Mouse (Mus musculus) cortical plate, adult 2 months (tissue): ENCODE data around the gene Maml3.

Source experiments
- CTCF ChIP-seq: fragments of 200-500 bp; IDR thresholded peaks from 2 replicates; pipeline ENCODE4 v1.5.1; 2011; ENCODE audit warnings: mild to moderate bottlenecking, control low read depth, low read length; ENCODE audit not compliant: insufficient read depth; ENCODE audit errors: extremely low read depth
- POLR2A ChIP-seq: fragments of 200-500 bp; IDR thresholded peaks from 2 replicates; pipeline ENCODE4 v1.6.1; 2011; ENCODE audit warnings: mild to moderate bottlenecking, low read length, control low read depth; ENCODE audit not compliant: insufficient read depth; ENCODE audit errors: extremely low read depth

GRCm38 (mm10) chr3:51819109-51819508, 285.8 kb downstream of the Maml3 start:
- TF ChIP-seq POLR2A = no peak
- TF ChIP-seq CTCF = no peak
